Mouse (Mus musculus) heart, embryonic 14.5 days (tissue): ENCODE measurements at regions not wholly inside any gene's neighbourhood (a gene's known extent, or its start where the extent isn't known, plus 50 kb on each side); places are given as distances from the start of the nearest gene placed in this dataset.

Experiments
- ATAC-seq: fragments of 200-750 bp; cut with Nextera tagmentation; 2 replicates; pipeline ENCODE4 v1.8.0; 2017; ENCODE audit warnings: low read depth, moderate TSS enrichment; ENCODE audit not compliant: insufficient number of reproducible peaks, insufficient read depth, low FRiP score
- H3K27ac ChIP-seq, 2 experiments: fragments of 200-500 bp in 1 of 2; fragments of 300-500 bp in 1 of 2; sonication (generic) in 1 of 2; replicated peaks in 1 of 2; 2 replicates each; pipeline ENCODE4 v1.5.1; 2012 to 2014; ENCODE audit warnings: low read depth in 2 of 2, low read length in 2 of 2, control low read depth in 1 of 2, mild to moderate bottlenecking in 1 of 2, mixed read lengths in 1 of 2; ENCODE audit not compliant: control insufficient read depth in 1 of 2, insufficient read depth in 1 of 2
- H3K27me3 ChIP-seq: fragments of 300-500 bp; sonication (generic); 2 replicates; pipeline ENCODE4 v1.6.1; 2014; ENCODE audit warnings: mild to moderate bottlenecking, low read length, control low read depth; ENCODE audit not compliant: control insufficient read depth, insufficient read depth
- H3K36me3 ChIP-seq: fragments of 300-500 bp; sonication (generic); 2 replicates; pipeline ENCODE4 v1.6.1; 2014; ENCODE audit warnings: mild to moderate bottlenecking, control low read depth, low read length, mixed read lengths; ENCODE audit not compliant: control insufficient read depth, insufficient read depth
- H3K4me1 ChIP-seq, 2 experiments: fragments of 200-500 bp in 1 of 2; fragments of 300-500 bp in 1 of 2; sonication (generic) in 1 of 2; 2 replicates each; pipeline ENCODE4 v1.6.1; 2012 to 2014; ENCODE audit warnings: low read length in 2 of 2, control low read depth in 1 of 2, mixed read lengths in 1 of 2; ENCODE audit not compliant: control insufficient read depth in 2 of 2, insufficient read depth in 2 of 2
- H3K4me2 ChIP-seq: fragments of 300-500 bp; sonication (generic); 2 replicates; pipeline ENCODE4 v1.6.1; 2014; ENCODE audit warnings: mild to moderate bottlenecking, low read length
- H3K4me3 ChIP-seq, 2 experiments: fragments of 200-500 bp in 1 of 2; fragments of 300-500 bp in 1 of 2; sonication (generic) in 1 of 2; 2 replicates each; pipeline ENCODE4 v1.5.1; 2012 to 2014; ENCODE audit warnings: low read length in 2 of 2, mild to moderate bottlenecking in 2 of 2, control low read depth in 1 of 2, low read depth in 1 of 2, moderate library complexity in 1 of 2; ENCODE audit not compliant: control insufficient read depth in 1 of 2, insufficient read depth in 1 of 2
- H3K9ac ChIP-seq: fragments of 300-500 bp; sonication (generic); 2 replicates; pipeline ENCODE4 v1.6.1; 2014; ENCODE audit warnings: mild to moderate bottlenecking, low read length
- H3K9me3 ChIP-seq: fragments of 300-500 bp; sonication (generic); 2 replicates; pipeline ENCODE4 v1.6.1; 2016; ENCODE audit warnings: low read length, control low read depth; ENCODE audit not compliant: control insufficient read depth
- WGBS: fragments of 180-500 bp; shearing (Covaris S2); extraction: QIAGEN DNeasy Blood & Tissue Kit; methylation state at CpG from one replicate; pipeline ENCODE4 v1.1.7; 2014; 5-methylcytosine and 5-hydroxymethylcytosine counted together

DNA sequence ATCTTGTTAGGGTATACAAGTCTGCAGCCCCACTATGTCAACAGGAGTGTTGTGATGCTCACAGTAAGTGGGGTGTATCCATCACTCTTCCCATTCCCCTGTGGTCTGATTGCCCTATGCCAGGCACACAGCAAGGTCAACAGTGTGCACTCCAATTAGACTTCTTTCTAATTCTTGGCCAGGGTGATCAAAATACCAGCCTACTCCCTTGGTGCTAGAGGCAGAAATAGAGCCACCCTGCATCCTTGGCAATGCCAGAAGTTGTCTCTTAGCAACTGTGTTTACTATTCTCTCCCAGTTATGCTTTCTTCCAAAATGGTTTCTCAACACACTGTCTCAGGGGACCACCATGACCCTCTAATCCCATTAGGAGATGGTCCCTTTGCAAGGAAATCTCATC is 119.0 kb downstream of the Ppp4r2 start:
- Histone ChIP-seq H3K36me3 (no peaks in the 10 kb centered on the region), H3K9ac (no peak overlapping the region), H3K9me3 (no peaks in the 10 kb centered on the region), H3K4me3 (no peak overlapping the region), H3K27ac (no peak overlapping the region), H3K4me1 (no peaks in the 10 kb centered on the region), H3K27me3 (no peaks in the 10 kb centered on the region), H3K4me2 (no peak overlapping the region)
- ATAC-seq, result no peak

DNA sequence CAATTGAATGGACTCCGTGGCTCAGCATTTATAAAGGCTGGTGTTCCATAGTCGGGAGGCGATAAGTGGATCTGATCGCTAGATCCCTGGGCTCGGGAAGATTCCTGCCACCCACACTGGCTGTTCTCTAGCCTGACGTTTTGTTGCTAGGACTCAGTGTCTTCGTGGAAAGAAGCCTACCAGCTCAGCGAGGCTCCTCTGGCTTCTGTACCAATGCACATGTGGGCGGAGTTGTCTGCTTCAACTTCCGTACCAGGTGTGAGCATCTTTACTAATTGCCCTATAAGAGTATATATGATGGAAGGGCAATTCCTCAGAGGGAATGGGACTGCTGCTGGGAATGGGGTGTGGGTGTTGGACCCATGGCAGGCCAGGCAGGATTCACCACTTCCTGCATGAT is 121.1 kb downstream of the Ppp4r2 start:
- Histone ChIP-seq H3K27me3 (no peaks in the 10 kb centered on the region), H3K9ac (no peak overlapping the region), H3K27ac (no peak overlapping the region), H3K4me1 (no peaks in the 10 kb centered on the region), H3K4me3 (no peak overlapping the region), H3K36me3 (no peaks in the 10 kb centered on the region), H3K9me3 (no peaks in the 10 kb centered on the region), H3K4me2 (no peak overlapping the region)
- 86% methylated on average over 10 of the region's 10 CpGs for WGBS
- ATAC-seq, result no peak

DNA sequence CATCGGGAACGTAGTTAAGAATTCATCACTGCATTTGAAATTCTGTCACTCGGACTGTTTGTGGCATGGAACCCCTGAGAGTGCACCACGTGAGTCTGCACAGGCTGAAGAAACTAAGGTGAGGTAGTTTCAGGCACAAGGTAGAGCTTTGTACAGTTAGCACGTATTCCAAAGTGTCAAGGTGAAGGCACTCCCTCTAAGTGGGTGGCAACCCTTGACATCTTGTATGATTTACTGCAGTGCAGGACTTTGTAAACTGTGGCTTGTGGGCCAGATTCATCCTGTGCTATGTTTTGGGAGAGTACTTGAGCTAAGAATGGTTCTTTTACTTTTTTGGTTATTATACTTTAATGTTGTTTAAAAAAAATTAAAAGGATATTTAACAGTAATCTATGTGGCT is 133.1 kb downstream of the Ppp4r2 start:
- Histone ChIP-seq H3K4me1 (peaks cover 0 to 5% of the 10 kb centered on the region in 2 experiments; a peak in 2 of 4 replicates), H3K9ac (no peak overlapping the region), H3K4me2 (no peak overlapping the region), H3K4me3 (no peak overlapping the region), H3K27ac (no peak overlapping the region), H3K27me3 (no peaks in the 10 kb centered on the region), H3K36me3 (no peaks in the 10 kb centered on the region), H3K9me3 (no peaks in the 10 kb centered on the region)
- no peak for ATAC-seq
- WGBS, result 84% methylated on average over 5 of the region's 5 CpGs

DNA sequence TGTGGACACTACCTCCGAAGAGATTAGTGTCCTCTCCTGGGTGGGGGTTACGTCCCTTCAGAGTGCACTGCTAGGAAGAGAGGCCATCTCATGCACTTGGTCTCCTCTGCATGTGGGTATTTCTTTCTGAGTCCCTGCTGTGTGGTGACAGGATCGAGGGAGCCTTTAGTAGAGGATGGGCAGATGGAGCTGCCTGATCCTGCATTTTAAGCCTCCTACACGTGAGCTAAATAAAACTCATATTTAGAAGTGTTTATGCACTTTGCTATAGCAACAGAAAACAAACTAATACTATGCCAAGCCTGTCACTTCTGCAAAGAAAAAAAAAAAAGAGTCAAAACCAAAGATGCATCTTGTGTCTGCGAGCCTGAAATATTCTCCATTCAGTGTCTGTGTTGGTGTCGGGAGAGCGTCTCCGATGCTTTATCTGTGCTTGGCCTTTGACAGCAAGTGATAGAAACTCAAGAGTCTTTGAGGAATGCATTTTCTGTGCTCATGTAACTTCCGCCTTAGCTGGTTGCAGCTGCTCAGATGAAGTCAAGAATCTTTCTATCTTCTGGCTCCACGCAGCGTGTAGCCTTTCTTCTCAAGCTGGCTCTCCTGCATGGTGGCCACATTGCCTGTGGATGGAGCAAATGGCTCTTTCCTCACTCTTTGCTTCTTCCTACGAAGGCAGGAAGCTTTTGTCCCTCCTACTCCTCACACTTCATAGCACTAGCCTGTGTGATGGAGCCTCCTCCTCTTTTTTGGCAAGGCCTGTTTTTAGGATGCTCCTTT is 134.8 kb downstream of the Ppp4r2 start:
- Histone ChIP-seq H3K27ac (no peak overlapping the region), H3K4me3 (no peak overlapping the region), H3K9me3 (no peaks in the 10 kb centered on the region), H3K4me1 (peaks cover 5 to 7% of the 10 kb centered on the region in 2 experiments; a peak in 3 of 4 replicates), H3K4me2 (no peak overlapping the region), H3K36me3 (no peaks in the 10 kb centered on the region), H3K9ac (no peak overlapping the region), H3K27me3 (no peaks in the 10 kb centered on the region)
- ATAC-seq, result no peak
- 46% methylated on average over 12 of the region's 12 CpGs for WGBS

GRCm38 (mm10) chr6:100968960-100969359 is 135.5 kb downstream of the Ppp4r2 start:
- H3K27me3 ChIP-seq, result no peaks in the 10 kb centered on the region

DNA sequence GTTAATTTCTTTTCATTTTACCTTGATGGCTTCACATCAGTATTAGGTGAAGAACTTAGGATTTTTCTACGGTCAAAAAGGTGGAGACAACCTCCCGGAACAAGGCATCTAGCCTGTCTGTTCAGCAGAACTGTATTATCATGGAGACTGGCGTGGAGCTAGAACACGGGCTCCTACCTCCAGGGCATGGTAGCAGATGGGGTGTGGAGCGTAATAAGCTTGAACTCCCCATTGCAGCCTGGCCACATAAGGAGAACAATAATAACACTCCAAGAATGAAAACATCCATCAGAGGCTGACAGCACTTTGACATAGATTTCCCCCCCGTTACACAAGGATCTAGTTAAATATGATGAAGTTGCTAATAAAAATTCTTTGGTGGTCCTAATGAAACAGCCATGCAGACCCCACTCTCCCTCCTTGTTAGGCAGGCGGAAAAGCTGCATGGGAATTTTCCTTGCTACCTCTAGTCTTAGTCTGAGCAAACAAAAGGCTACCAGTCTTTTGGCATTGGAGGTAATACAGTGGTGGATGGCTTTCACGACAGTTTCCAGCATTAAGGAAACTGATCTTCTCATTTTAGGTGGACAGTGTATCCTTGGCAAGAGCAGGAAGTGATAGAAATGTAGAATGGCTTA is 137.5 kb downstream of the Ppp4r2 start:
- Histone ChIP-seq H3K27ac (no peak overlapping the region), H3K27me3 (no peaks in the 10 kb centered on the region), H3K4me3 (no peak overlapping the region), H3K4me2 (no peak overlapping the region), H3K9me3 (no peaks in the 10 kb centered on the region), H3K36me3 (no peaks in the 10 kb centered on the region), H3K9ac (no peak overlapping the region), H3K4me1 (peaks cover 6 to 7% of the 10 kb centered on the region in 2 experiments; a peak in 3 of 4 replicates)
- no peak for ATAC-seq
- 87% methylated on average over 8 of the region's 8 CpGs for WGBS

More at GRCm38 (mm10) chr6:100968960-100969359, 135.5 kb downstream of the Ppp4r2 start:
- Histone ChIP-seq H3K36me3 (no peaks in the 10 kb centered on the region), H3K9me3 (no peaks in the 10 kb centered on the region), H3K4me3 (no peak overlapping the region), H3K9ac (no peak overlapping the region), H3K4me1 (peaks cover 5 to 7% of the 10 kb centered on the region in 2 experiments; a peak in 3 of 4 replicates), H3K4me2 (no peak overlapping the region), H3K27ac (no peak overlapping the region)
- ATAC-seq, result no peak
- 84% methylated on average over 1 of the region's 1 CpGs for WGBS

DNA sequence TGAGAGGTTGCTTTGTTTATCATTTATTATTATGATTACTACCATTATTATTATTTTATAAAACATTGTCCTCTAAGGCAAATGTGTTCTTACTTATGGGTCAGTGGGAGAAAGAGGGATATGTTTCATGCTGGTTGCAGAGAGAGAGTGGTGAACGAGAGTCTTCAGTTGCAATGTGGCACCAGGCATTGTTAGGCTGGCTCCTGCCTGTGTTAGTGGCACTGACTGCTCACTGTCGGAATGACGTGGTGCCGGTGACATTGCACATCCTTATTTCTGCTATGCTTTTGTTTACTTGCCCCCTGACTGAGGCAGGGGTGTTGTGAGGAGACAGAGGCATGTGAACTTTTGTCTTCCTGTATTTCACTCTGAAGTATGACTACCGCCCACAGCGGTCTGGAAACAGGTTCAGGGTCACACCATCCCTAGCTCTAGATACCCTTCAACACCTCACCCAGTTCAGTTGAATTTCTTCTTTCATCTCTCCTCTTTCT is 138.1 kb downstream of the Ppp4r2 start:
- H3K9ac ChIP-seq, result no peak overlapping the region
- H3K27ac ChIP-seq, result no peak overlapping the region
- no peak for ATAC-seq
- 41% methylated on average over 6 of the region's 6 CpGs for WGBS
- no peak overlapping the region for H3K4me2 ChIP-seq
- H3K36me3 ChIP-seq, result no peaks in the 10 kb centered on the region
- H3K27me3 ChIP-seq, result no peaks in the 10 kb centered on the region
- H3K4me3 ChIP-seq, result no peak overlapping the region
- peaks cover 9% of the 10 kb centered on the region in 2 experiments for H3K4me1 ChIP-seq
- no peaks in the 10 kb centered on the region for H3K9me3 ChIP-seq
